Mouse (Mus musculus) midbrain, embryonic 13.5 days (tissue): ENCODE results near the gene Ptcd1. TPM values are rescaled to one million over a fixed set of nuclear protein-coding genes. Genes with fewer than 3 reads are reported as not detected.
A peak's percentile ranks its signal among the peaks of the same experiment; 100 is the strongest.
"Not testable (repeated sequence)": the region's sequence is repeated elsewhere in the genome, so short reads cannot be mapped to it uniquely, and the experiment has no call there.

ENCODE experiments used
- ATAC-seq: fragments of 200-750 bp; cut with Nextera tagmentation; 2 replicates; pipeline ENCODE4 v1.8.0; 2017; ENCODE audit warnings: mild to moderate bottlenecking, moderate TSS enrichment, moderate library complexity
- H3K27ac ChIP-seq: fragments of 300-500 bp; sonication (generic); 2 replicates; pipeline ENCODE4 v1.5.1; 2015; ENCODE audit warnings: inconsistent platforms, mild to moderate bottlenecking, moderate library complexity
- H3K27me3 ChIP-seq: fragments of 300-500 bp; sonication (generic); 2 replicates; pipeline ENCODE4 v1.6.1; 2015; ENCODE audit warnings: mild to moderate bottlenecking, inconsistent platforms
- H3K36me3 ChIP-seq: fragments of 300-500 bp; sonication (generic); 2 replicates; pipeline ENCODE4 v1.6.1; 2015; ENCODE audit warnings: mild to moderate bottlenecking, inconsistent platforms
- H3K4me1 ChIP-seq: fragments of 300-500 bp; sonication (generic); replicated peaks from 2 replicates; pipeline ENCODE4 v1.6.1; 2015; ENCODE audit warnings: inconsistent platforms
- H3K4me2 ChIP-seq: fragments of 300-500 bp; sonication (generic); replicated peaks from 2 replicates; pipeline ENCODE4 v1.6.1; 2015; ENCODE audit warnings: moderate library complexity, mild to moderate bottlenecking, inconsistent platforms
- H3K4me3 ChIP-seq: fragments of 300-500 bp; sonication (generic); replicated peaks from 2 replicates; pipeline ENCODE4 v1.5.1; 2015; ENCODE audit warnings: mild to moderate bottlenecking, inconsistent platforms
- H3K9ac ChIP-seq: fragments of 300-500 bp; sonication (generic); replicated peaks from 2 replicates; pipeline ENCODE4 v1.6.1; 2015; ENCODE audit warnings: mild to moderate bottlenecking, inconsistent platforms
- H3K9me3 ChIP-seq: fragments of 300-500 bp; sonication (generic); 2 replicates; pipeline ENCODE4 v1.6.1; 2016; ENCODE audit warnings: mild to moderate bottlenecking, inconsistent platforms
- WGBS: fragments of 180-500 bp; shearing (Covaris S2); methylation state at CpG from one replicate; pipeline ENCODE4 v1.1.7; 2015; 5-methylcytosine and 5-hydroxymethylcytosine counted together
- polyA plus RNA-seq: library from polyadenylated mRNA; unstranded; fragments of >200 nt; fragmentation: Nextera tagmentation; extraction: Ambion mirVana; gene quantifications from 2 replicates; pipeline ENCODE4 v1.2.1, GENCODE M21; 2015

The Ptcd1 gene
- polyA plus RNA-seq = 22.1 and 22.8 TPM in 2 replicates

GRCm38 (mm10) chr5:145166536-145167305 is at the start of gene Ptcd1, which contains the start of gene Cpsf4:
Gene Ptcd1, minus strand, starts transcription at chr5:145167108.
Gene Cpsf4, plus strand, starts transcription at chr5:145167213.
- H3K4me1 ChIP-seq = peaks cover 27% of the 10 kb centered on the region
- peak within 1 kb of the TSS; percentile 93 for H3K9ac ChIP-seq
- H3K36me3 ChIP-seq = peaks cover 45% of the 10 kb centered on the region
- H3K4me3 ChIP-seq = peak within 1 kb of the TSS; percentile 94
- under 1% methylated on average over 51 of the region's 51 CpGs for WGBS
- peak within 1 kb of the TSS; percentile 81 for H3K27ac ChIP-seq
- H3K4me2 ChIP-seq = peak within 1 kb of the TSS; percentile 97
- no peaks in the 10 kb centered on the region for H3K9me3 ChIP-seq
- peak; percentile 96 for ATAC-seq
- H3K27me3 ChIP-seq = no peaks in the 10 kb centered on the region

- 82% methylated on average over 4 of the region's 4 CpGs for WGBS
Observed at GRCm38 (mm10) chr5:145214679-145215078, 47.8 kb upstream of the Ptcd1 start.

GRCm38 (mm10) chr5:145213505-145213904 is 46.6 kb upstream of the Ptcd1 start:
- Histone ChIP-seq H3K4me3 (no peak overlapping the region), H3K4me1 (no peaks in the 10 kb centered on the region), H3K27ac (no peak overlapping the region), H3K9me3 (no peaks in the 10 kb centered on the region), H3K9ac (no peak overlapping the region), H3K4me2 (no peak overlapping the region), H3K36me3 (peaks cover 71% of the 10 kb centered on the region), H3K27me3 (no peaks in the 10 kb centered on the region)
- WGBS = 93% methylated on average over 3 of the region's 3 CpGs
- no peak for ATAC-seq

More at GRCm38 (mm10) chr5:145214679-145215078, 47.8 kb upstream of the Ptcd1 start:
- Histone ChIP-seq H3K4me3 (no peak overlapping the region), H3K4me1 (no peaks in the 10 kb centered on the region), H3K9ac (no peak overlapping the region), H3K4me2 (no peak overlapping the region), H3K27ac (no peak overlapping the region), H3K9me3 (no peaks in the 10 kb centered on the region), H3K27me3 (no peaks in the 10 kb centered on the region), H3K36me3 (peaks cover 71% of the 10 kb centered on the region)
- ATAC-seq = no peak

GRCm38 (mm10) chr5:145212216-145212615 is 45.3 kb upstream of the Ptcd1 start:
- Histone ChIP-seq H3K27ac (no peak overlapping the region), H3K27me3 (no peaks in the 10 kb centered on the region), H3K4me3 (no peak overlapping the region), H3K4me2 (no peak overlapping the region), H3K4me1 (no peaks in the 10 kb centered on the region), H3K9me3 (no peaks in the 10 kb centered on the region), H3K36me3 (peaks cover 70% of the 10 kb centered on the region), H3K9ac (no peak overlapping the region)
- WGBS = 96% methylated on average over 4 of the region's 4 CpGs
- no peak for ATAC-seq

GRCm38 (mm10) chr5:145211340-145211739 is 44.4 kb upstream of the Ptcd1 start:
- no peak overlapping the region for H3K4me2 ChIP-seq
- no peaks in the 10 kb centered on the region for H3K4me1 ChIP-seq
- no peak overlapping the region for H3K27ac ChIP-seq
- no peaks in the 10 kb centered on the region for H3K27me3 ChIP-seq
- H3K36me3 ChIP-seq = peaks cover 74% of the 10 kb centered on the region
- no peak overlapping the region for H3K4me3 ChIP-seq
- H3K9ac ChIP-seq = no peak overlapping the region
- no peaks in the 10 kb centered on the region for H3K9me3 ChIP-seq
- ATAC-seq = no peak
- 95% methylated on average over 4 of the region's 4 CpGs for WGBS

- 47% methylated on average over 11 of the region's 11 CpGs for WGBS
Observed at GRCm38 (mm10) chr5:145208391-145208790, 41.5 kb upstream of the Ptcd1 start.

GRCm38 (mm10) chr5:145207954-145208353 is 41.0 kb upstream of the Ptcd1 start:
- Histone ChIP-seq H3K27me3 (no peaks in the 10 kb centered on the region), H3K36me3 (peaks cover 50% of the 10 kb centered on the region), H3K9me3 (no peaks in the 10 kb centered on the region), H3K27ac (no peak overlapping the region), H3K9ac (no peak overlapping the region), H3K4me2 (no peak overlapping the region), H3K4me1 (peaks cover 13% of the 10 kb centered on the region), H3K4me3 (no peak overlapping the region)
- ATAC-seq = no peak
- WGBS = 90% methylated on average over 6 of the region's 6 CpGs

More at GRCm38 (mm10) chr5:145208391-145208790, 41.5 kb upstream of the Ptcd1 start:
- H3K27ac ChIP-seq, H3K27me3 ChIP-seq, ATAC-seq, H3K9me3 ChIP-seq, H3K9ac ChIP-seq, H3K4me3 ChIP-seq, H3K4me2 ChIP-seq: not testable (repeated sequence)
- H3K4me1 ChIP-seq = peaks cover 13% of the 10 kb centered on the region
- H3K36me3 ChIP-seq = peaks cover 53% of the 10 kb centered on the region

- no peaks in the 10 kb centered on the region for H3K9me3 ChIP-seq
- no peak overlapping the region for H3K4me2 ChIP-seq
- no peaks in the 10 kb centered on the region for H3K27me3 ChIP-seq
- H3K4me1 ChIP-seq = peaks cover 13% of the 10 kb centered on the region
- WGBS = 96% methylated on average over 6 of the region's 6 CpGs
- H3K9ac ChIP-seq = no peak overlapping the region
- no peak for ATAC-seq
- no peak overlapping the region for H3K4me3 ChIP-seq
- peaks cover 44% of the 10 kb centered on the region for H3K36me3 ChIP-seq
- no peak overlapping the region for H3K27ac ChIP-seq
Observed at GRCm38 (mm10) chr5:145207385-145207784, 40.5 kb upstream of the Ptcd1 start.

GRCm38 (mm10) chr5:145205041-145205440 is 38.1 kb upstream of the Ptcd1 start:
- Histone ChIP-seq H3K9me3 (no peaks in the 10 kb centered on the region), H3K4me1 (peaks cover 26% of the 10 kb centered on the region), H3K4me3 (peak overlapping the region; percentile 60), H3K9ac (peak overlapping the region; percentile 67), H3K27me3 (no peaks in the 10 kb centered on the region), H3K4me2 (peak overlapping the region; percentile 62), H3K36me3 (peaks cover 25% of the 10 kb centered on the region), H3K27ac (no peak overlapping the region)
- 23% methylated on average over 9 of the region's 9 CpGs for WGBS
- ATAC-seq = no peak

- peak; percentile 97 for ATAC-seq
- Histone ChIP-seq H3K9me3 (no peaks in the 10 kb centered on the region), H3K27me3 (no peaks in the 10 kb centered on the region), H3K4me1 (peaks cover 31% of the 10 kb centered on the region), H3K4me2 (peak within 1 kb of the TSS; percentile 62), H3K4me3 (peak within 1 kb of the TSS; percentile 60), H3K9ac (peak within 1 kb of the TSS; percentile 67), H3K27ac (peak within 1 kb of the TSS; percentile 90), H3K36me3 (peaks cover 16% of the 10 kb centered on the region)
- whole genome bisulfite sequencing = under 1% methylated on average over 22 of the region's 22 CpGs
Observed at GRCm38 (mm10) chr5:145203936-145204691, 37.2 kb upstream of the Ptcd1 start, which contains the start of gene Zkscan5. Gene Zkscan5, plus strand, starts transcription at chr5:145204562.

- Histone ChIP-seq H3K27me3 (no peaks in the 10 kb centered on the region), H3K36me3 (peaks cover 16% of the 10 kb centered on the region), H3K9ac (no peak overlapping the region), H3K4me3 (no peak overlapping the region), H3K27ac (no peak overlapping the region), H3K9me3 (no peaks in the 10 kb centered on the region), H3K4me1 (peaks cover 31% of the 10 kb centered on the region), H3K4me2 (no peak overlapping the region)
- 49% methylated on average over 3 of the region's 3 CpGs for WGBS
- no peak for ATAC-seq
Observed at GRCm38 (mm10) chr5:145202446-145202845, 35.5 kb upstream of the Ptcd1 start.
